Mouse (Mus musculus) adrenal gland, postnatal 25 days (tissue): ENCODE data around the gene Gdnf. TPM values are rescaled to one million over a fixed set of nuclear protein-coding genes. Genes with fewer than 3 reads are reported as not detected.

Experiments used
- DNase-seq: peaks from one replicate; pipeline ENCODE4 v3.0.0; 2021; ENCODE audit warnings: mixed read lengths
- long read RNA-seq: library from polyadenylated mRNA; stranded (forward); transcript quantifications from one replicate; pipeline ENCODE4 v2.0.0, GENCODE M21; 2021
- total RNA-seq: library from RNA; stranded (reverse); gene quantifications from 2 replicates; pipeline ENCODE4 v1.2.3, GENCODE M21; 2021

The Gdnf gene
- total RNA-seq = 0.24 TPM in 1 of 2 replicates, not detected in the other
- long read RNA-seq = 0 reads

DNA sequence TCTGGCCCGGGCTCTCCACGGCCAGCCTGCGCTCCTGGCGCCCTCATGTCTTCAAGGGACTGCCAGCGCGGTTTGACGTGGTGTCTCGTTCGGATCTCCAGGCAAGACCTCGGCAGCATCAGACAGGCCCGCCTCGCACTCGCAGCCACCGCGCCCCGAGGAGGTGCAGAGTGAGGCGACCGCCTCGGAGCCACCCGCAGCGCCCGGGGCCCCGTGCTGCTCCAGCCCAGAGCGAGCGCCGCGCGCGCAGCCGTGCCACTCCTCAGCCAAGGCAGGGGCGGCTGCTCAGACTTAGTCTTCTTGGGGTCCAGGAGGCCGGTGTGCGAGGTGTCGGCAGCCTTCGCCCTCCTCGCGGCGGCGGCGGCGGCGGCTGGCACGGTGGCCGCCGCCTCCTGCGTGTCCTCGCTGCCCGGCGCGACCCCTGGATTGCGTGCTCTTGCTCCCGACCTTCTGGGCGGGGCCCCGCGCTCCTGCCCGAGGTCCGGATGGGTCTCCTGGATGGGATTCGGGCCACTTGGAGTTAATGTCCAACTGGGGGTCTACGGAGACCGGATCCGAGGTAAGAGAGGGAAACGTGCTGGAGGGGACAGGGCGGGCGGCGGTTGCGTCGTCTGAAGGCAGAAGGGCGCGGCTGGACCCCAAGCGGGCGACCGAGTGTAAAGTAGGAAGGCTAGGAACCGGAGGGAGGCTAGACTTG is at the start of gene Gdnf:
Gene Gdnf (plus strand): TSS at position 291 of the 697 bp plus-strand sequence.
- DNase-seq = no peak

DNA sequence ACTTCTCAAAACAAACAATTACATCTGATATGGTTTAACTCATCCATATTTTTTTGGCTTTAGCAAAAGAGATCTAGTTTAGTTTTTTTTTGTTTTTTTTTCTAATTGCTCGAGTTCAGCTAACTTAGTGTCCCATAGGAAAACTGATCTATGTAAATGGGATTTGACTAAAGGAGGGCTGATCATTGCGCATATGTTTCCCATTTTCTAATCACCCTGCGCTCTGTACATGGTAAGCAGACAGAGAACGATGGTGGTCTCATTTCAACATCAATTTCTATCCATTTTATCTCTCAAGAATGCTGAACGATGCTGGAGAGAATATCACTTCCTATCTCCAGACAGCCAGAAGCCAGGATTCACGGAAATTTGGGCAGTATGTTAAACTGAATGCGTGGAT is 43.5 kb upstream of the Gdnf start:
- no peak for DNase-seq

DNA sequence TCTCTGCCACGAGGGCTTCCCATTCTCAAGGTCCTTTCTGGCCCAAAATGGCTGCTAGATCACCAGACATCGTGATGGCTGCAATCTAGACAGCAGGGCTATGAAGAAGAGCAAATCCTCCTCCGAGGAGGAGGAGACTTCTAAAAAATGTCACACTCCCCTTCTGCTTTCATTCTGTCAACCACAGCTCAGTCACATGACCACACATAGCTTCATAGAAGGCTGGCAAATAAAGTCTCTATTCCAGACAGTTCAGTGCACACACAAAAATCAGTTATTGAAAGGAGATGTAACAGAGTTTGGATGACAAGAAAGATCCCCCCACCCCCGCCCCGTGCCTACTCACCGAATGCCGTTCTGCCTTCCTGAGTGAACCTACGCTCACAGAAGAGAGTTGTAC is 37.7 kb upstream of the Gdnf start:
- no peak for DNase-seq

DNA sequence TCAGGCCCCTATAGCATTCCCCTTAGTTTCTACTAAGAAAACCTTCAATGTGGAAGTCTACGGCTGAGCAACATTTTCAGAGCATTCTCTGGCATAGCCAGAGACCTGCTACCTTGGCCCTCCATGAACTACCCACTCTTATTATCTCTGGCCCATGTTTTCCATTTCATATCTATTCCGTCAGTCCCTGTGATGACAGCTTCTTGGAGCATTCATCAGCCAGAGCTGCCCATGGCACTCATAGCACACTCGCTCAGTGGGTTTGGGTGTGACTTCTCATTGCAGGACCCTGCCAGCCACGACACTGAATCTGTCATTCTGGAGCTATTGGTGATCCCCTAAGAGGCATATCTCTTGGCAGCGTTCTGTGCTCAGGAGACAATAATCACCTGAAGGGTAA is 29.1 kb upstream of the Gdnf start:
- no peak for DNase-seq

DNA sequence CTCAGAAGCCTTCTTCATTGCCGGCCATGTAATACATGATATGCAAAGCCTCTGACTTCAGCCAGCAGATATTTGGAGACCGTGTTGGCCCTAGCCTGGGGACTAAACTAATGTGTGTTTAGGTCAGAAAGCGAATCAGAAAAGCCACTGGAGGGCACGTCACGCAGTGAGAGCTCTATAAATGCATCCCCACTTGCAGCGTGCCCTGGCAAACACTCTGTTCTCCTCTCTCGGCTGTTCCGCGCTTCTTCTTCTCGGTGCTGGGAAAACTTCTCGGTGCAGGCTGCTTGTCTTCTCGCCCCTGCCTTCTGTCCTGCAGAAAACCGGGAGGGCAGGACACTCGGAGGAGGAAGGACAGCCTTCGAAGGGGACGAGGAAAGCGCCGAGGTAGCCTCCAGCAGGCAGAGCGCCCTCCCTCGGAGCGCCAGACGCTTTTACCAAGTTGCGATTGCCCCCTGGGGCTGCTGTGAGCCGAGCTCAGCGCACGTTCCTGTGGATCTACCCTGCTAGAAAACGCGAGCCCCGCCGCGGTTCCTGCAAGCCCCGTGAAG is 730 bp upstream of the Gdnf start:
- no peak for DNase-seq

DNA sequence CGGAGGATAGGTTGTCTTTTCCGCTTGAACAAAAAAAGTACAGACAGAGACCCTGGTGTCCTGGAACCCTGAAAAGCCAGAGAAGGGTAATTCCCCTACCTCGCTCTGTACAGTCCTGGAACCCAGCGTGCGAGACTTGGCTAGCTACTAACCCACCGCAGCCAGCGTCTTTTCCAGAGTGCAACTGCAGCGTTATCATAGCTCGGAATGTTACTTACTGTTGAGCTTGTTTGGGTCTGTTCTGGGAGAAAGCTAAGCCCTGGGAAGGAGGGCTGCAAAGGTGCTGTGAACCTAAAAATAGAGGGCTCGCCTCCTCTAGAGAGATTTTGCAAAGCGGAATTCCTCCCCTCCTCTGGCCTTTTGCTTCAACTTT is 593 bp downstream of the Gdnf start:
- DNase-seq = no peak

DNA sequence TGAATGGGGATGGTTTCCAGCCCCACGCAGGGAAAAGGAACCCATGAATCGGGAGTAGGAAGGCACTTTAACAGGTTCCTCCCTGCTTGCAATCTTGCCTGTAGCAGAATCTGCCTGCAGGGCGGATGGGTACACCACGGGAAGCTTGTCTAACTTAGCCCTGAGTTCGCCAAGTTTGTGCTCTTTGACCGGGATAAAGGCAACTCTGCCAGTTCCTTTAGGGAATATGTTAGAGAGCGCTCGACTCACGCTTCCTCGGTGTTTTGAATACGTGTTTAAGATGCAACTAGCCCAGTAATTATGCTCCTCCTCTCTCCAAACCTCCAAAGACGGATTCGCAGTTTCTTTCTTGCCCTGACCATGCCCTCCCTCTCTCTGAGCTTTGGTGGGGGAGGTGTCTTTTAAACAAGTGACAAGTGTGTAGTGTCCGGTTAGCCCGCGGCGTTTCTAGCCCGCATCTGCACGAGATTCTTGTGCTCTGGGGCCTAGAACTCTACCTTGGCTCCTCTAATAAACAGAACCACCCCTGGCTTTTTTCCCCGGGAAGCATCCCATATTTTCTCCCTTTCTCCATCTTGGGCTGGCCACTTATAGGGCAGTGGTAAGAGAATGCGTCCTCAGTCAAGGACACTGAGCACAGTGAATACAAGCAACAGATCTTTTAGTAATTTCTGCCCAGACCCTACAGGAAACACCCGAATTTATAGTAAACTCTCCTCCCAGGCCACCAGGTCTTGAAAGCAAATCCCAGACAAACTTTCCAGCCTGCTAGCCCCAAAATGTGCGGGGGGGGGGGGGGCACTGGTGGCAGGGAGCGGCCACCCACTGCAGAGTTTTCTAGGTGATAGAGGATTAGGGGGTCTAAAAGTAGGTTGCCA is 1.4 kb downstream of the Gdnf start:
- DNase-seq = no peak

DNA sequence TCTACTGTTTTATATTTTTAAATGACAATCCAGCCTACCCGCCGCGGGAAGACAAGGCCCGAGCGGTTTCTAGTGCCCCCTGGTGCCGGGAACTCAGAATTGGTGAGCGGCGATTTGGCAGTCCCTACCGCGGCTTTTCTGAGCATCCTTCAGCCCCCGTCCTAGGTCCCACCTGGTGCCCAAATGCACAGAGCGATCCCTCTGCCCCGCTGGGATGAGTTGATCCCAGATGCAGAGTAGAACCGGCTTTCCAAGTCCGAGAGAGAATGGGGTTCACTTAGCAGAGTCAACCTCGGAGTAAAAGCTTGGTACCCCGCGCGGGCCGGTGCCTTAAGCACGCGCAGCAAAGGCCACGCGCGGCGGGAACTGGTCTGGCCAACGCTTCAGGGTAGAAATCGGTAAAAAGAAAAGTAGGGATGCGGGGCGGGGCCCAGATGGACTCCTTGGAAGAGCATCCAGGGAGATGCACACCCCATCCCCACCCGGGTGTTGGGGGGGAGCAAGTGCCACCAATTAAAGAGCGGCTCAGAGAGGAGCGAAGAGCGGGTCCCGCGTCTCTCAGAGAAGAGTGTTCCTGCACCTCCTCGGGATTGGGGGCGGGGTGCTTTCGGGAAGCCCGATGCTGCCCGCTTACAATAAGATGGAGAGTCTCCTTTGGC is 2.4 kb downstream of the Gdnf start:
- peak; percentile 77 for DNase-seq

DNA sequence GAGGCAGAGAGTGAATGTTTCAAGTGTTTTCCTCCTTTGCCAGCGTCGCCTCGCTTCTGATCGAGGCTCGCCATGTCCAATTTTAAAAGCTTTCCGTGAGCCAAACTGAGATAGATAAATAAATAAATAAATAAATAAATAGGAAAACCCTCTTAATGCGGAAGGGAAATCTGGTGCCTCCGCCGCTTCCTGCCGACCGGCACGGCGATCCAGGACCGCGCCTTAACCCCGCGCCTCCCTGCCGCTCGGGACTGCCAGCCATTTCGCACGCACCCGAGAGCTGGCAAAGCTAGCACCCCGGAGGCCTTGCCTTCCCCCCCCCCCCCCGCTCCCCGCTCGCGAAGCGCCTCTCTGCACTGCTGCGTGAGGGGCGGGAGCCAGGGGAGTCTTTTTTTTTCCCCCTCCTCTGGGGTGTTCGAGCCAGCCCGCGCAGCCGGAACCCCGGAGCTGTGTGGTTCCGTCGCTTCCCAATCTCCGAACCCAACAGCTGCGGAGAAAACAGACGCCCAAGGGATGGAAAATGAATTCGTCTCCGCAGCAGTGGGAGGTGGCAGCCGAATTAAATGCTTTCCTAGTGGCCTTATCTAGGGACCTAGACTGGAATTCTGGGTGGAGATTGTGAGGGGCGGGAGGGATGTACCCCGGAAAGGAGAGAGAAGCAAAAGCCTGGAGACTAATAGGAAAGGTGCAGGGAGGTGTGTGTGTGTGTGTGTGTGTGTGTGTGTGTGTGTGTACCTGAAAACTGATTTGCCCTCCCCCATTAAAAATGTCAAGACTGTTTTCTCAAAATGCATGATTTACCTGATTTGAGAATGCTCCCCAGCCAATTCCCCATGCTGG is 3.1 kb downstream of the Gdnf start:
- DNase-seq = no peak

DNA sequence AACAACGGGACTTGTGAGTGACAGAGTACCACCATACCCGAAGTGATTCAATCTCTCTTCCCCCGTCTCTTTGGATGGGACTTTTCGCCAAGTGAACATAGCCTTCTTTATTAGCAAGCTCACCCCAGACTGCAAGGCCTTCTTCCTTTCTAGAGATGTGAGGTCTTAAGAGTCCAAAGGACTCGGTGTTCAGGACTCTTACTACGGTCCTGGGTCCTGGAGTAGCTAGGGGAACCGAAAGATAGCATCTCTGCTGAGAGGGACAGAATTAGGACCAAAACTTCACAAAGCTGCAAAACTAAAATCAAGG is 3.7 kb downstream of the Gdnf start:
- no peak for DNase-seq

DNA sequence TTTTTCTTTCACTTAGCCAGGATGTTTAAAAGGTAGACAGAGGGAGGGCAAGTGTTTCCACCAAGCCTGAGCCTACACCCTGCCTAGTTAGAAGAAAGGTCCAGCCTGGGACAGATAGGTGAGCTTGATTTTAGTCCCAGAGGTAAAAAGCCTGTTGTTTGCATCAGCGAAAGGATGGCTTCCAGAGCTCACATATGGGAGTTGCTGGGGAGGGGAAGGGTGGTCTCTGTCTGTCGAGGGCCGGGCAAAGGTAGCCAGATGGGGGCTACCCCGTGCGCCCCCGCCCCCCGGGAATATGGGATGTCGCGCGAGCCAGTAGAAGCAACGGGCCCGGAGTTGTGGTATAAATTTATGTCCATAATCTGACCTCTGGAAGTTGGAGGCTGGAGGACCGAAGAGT is 4.3 kb downstream of the Gdnf start:
- DNase-seq = no peak

DNA sequence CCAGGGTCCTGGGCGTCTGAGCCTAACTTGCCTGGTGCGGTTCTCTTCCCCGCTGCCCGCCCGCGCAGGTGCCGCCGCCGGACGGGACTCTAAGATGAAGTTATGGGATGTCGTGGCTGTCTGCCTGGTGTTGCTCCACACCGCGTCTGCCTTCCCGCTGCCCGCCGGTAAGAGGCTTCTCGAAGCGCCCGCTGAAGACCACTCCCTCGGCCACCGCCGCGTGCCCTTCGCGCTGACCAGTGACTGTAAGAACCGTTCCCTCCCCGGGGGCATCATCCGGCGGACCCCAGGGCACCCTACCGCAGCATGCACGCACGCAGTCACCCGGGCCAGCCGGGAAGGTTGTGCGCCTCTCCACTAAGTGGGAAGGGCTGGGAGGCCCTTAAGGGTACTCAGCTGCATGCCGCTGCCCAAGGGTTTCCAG is 4.9 kb downstream of the Gdnf start:
- no peak for DNase-seq

DNA sequence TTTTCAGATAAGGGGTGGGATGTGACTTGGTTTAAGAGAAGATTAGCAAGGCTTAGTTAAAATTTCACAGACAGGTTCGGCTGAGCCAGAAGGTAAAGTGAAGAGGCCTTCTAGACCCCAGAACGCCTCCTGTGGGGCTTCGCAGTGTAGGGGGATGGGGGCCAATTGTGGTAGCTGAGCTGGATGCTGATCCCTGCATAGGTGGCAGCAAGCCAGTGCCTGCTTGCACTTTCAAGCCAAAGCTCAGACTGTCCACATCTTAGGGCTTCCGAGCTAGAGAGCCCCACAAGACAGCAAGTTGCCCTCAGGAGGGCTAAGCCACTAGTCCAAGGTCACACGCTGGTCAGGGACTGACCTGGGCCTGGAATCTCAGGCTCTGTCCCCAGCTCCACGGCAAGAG is 13.2 kb downstream of the Gdnf start:
- DNase-seq = no peak

DNA sequence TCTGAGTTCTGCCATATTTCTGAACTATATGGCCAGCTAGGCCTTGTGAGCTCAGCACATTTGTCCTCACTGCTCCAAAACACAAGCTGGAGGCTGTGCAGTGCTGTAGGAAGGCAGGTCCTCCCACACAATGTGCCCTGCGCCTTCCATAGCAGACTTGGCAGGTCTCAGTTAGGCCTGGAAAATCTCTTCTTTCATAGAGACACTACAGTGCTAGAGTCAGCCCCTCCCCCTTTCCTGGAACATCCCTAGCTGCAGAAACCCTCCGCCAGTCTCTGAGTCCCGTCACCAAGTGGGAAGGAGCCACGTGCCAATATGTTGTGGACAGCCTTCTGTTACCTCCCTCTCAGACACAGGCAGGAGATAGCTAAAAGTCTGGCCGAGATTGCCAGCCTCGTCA is 14.9 kb downstream of the Gdnf start:
- no peak for DNase-seq

DNA sequence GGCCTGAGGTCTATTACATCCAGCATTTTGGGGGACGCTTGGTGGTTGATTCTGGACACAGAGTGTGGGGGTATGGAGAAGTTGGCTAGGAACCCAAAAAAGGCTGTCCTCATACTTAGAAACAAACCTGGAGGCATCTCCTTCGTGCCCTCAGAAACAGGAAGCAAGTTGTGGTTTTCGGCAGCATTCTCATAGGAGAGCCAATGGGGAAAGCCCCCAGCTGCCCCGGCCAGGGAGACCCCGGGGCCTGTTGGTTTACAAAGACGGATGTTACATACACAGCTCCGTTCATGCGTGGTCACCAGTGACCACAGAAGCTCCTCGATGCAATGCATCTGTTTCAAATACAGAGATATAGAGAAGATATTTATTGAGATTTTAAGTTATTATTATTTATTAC is 24.8 kb downstream of the Gdnf start:
- no peak for DNase-seq

DNA sequence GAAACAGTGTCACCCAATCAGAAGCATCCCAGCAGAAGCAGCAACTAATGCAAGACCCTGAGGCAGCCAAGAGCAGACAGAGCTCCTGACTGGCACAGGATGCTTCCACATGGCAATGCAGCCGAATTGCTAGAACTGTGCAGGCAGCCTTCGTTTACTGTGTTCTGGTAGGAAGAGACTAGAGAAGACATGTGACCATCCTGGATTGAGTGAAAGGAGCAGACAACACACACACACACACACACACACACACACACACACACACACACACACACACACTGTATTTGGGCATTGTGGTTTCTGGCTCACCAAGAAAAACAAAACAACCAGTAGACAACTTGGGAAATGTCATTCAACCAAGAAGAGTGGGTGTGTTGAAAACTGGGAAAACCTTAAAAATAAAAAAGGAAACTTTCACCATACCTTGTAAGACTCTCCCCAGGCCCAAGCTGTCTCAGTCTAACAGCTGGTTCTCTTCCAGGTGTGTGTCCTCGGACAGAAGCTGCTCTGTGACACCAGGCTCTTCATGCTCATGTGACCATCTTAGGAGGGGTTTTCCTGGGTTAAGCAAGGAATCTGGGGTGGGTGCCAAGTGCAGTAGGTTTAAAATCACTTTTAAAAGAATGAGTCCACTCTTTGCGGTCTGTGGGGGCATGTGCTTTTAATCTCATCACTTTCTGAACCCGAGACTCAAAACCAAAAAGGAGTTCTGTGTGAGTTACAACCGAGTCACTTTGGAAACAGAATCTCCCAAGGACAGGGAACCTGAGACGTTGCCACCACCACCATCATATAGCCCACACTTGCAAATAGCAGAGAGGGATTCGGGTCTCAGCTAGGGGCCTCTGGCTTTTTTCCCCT is 27.6 kb downstream of the Gdnf start:
- no peak for DNase-seq

DNA sequence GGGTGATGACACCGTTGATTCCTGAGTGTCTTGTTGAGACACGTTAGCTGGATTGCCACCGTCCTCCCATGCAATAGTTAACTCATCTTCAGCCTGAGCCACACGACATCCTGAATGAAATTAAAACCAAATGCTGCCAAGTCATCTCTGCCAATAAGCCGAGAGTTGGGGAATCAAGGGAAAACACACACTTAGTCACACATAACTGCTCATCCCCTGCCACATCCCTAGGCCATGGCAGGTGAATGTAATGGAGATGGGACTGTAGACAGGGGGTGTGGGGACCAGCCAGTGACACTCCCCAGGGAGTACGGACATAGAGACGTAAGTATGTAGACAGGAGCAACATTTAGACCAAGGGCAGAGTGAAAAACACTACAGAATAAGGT is 28.3 kb downstream of the Gdnf start:
- no peak for DNase-seq

DNA sequence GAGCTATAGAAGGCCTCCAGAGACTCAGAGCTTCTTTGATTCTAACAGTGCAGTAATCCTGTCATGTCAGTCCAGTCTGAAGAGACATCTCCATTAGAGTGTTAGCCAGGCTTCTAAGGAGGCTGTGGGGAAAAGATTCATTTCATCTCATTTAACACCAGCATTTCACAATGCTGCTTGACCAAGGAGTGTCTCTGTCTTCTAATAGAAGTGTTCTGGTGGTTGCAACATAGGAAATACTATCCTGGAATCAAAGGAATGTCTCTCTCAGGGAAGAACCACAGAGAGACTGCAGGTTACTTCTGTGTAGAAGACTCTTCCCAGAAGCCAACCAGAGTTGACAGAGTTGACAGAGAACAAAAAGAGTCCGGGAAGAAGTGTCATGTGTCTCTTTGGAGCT is 31.0 kb downstream of the Gdnf start:
- no peak for DNase-seq

DNA sequence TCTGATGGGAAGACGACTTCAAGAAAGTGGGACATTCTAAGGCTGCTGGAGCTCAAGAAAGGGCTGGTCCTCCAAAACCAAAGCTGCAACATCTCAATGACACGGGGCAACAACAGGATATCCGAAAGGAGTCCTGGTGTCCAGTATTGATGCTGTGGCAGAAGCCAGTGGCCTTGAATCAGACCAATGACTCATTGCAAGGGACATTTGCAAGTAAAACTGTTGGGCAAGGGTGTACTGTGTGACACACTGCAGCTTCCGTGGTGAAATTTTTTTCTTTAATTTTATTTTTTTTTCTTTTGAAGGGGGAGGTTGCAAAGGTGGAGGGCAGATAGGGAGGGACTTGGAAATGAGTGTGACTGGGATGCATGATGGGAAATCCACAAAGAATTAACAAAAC is 31.8 kb downstream of the Gdnf start:
- no peak for DNase-seq

DNA sequence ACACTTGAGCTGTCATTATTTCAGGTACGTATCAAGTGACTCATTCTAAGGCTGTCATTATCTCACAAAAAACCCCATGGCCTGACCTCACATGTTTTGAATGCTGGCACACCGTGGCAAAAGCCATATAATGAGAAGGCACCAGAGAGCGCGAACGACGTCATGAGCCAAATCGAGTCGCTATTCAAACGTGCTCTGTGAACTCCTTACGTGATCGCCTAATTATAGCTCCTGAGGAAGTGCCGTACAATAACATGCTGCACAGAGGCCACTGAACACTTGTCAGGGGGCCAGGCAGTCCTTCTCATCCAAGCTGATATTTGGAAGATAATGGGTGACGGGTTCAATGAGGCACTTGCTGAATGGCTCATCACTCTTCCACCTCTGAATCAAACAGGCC is 46.8 kb downstream of the Gdnf start:
- no peak for DNase-seq

DNA sequence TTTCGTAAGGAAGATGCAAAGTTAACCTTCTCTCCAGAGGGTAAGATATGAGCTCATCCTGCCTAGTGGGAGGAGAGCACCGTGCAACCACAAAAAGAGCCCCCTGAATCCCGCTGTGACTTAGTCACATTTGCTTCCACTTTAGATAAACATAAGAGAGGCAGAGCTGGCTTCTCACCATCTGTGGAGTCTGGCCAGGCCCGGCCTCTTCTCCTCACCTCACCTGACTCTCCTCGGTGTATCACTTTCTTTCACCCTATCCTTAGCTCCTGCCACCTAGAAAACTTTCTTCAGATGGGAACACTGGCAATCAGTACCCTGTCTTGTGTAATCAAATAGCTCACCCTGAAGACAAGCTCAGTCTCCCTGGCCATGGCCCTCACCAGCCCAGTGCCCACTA is 48.2 kb downstream of the Gdnf start:
- DNase-seq = no peak
